Mouse (Mus musculus) natural killer cell, adult 2 months (primary cell): ENCODE data around the gene Polr2i.
"Not testable (repeated sequence)": the region's sequence is repeated elsewhere in the genome, so short reads cannot be mapped to it uniquely, and the experiment has no call there.

Experiments used
- DNase-seq, 2 experiments: peaks; one replicate each; pipeline ENCODE4 v3.0.0; 2022; ENCODE audit warnings: low spot score in 2 of 2

Gene Polr2i

GRCm38 (mm10) chr7:30204380-30204779 lies 27.4 kb upstream of the Polr2i start:
- DNase-seq = no peak

DNA sequence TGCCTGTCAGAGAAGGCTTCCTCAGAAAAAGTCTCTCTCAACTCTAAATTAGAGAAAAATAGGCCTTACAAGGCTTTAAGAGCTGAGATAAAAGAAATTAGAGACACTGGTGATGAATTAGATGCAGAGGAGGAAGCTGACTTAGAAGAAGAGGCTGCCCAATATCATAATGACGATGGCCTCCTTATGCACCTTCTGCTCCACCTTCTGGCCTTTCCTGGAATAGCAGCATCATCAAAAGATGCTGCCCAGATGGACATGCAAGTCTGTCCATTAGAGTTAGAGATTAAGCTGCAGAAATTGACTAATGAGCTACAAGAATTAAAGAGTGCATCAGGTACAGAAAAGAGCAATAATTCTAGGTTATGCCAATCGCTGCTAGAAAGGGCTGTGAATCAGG lies 26.4 kb upstream of the Polr2i start:
- DNase-seq = peak; percentile 53 to 64

DNA sequence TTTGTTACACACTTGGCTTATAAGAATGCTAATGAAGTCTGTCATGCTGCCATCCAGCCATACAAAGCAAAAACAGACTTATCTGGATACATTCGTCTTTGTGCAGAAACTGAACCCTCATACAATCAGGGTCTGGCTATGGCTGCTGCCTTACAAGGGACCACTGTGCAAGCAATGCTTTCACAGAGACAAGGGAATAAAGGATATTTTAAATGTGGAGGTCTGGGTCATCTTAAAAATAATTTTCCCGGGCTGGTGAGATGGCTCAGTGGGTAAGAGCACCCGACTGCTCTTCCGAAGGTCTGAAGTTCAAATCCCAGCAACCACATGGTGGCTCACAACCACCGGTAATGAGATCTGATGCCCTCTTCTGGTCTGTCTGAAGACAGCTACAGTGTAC lies 25.4 kb upstream of the Polr2i start:
- not testable (repeated sequence) for DNase-seq

DNA sequence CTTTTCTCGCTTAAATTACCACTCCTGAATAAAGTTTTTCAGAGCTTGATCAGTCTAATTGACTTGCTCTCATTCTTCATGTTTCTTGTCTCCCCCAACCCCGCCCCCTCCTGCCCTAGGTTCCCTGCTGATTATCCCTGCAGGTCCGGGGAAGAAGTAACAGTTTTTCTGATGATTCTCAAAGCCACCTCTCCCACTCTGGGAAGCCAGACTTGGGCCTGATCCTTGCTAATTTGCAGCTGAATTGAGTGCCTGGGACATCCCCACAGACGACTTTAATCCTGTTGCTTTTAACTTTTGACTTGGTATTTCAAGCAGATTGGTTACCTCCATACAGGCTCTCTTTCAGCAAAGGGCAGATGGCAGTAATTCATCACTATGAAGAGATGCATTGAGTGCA lies 20.7 kb upstream of the Polr2i start:
- DNase-seq = no peak

GRCm38 (mm10) chr7:30213881-30214280 lies 17.9 kb upstream of the Polr2i start:
- no peak for DNase-seq

GRCm38 (mm10) chr7:30215875-30216274 lies 15.9 kb upstream of the Polr2i start:
- DNase-seq = no peak

DNA sequence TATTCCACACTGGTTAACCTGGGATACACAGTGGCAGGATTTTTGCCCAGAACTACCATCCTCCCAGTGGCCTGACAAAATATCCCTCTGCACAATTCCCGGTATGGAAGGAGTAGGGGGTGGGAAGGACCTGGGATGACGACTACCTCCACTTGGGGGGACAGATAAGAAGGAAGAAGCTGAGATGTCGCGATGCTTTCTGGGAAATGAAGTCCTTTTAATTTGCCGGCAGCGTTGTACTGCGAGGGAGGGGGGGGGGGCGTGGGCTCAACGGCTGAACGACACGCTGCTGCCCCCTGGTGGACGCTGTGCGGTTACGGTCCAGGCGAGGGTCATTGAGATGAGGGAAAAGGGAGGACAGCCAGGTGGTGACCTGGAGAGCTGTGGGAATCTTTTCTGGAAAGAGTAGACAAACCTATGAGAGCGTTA lies 15.0 kb upstream of the Polr2i start:
- DNase-seq = peak; percentile 59 to 68

DNA sequence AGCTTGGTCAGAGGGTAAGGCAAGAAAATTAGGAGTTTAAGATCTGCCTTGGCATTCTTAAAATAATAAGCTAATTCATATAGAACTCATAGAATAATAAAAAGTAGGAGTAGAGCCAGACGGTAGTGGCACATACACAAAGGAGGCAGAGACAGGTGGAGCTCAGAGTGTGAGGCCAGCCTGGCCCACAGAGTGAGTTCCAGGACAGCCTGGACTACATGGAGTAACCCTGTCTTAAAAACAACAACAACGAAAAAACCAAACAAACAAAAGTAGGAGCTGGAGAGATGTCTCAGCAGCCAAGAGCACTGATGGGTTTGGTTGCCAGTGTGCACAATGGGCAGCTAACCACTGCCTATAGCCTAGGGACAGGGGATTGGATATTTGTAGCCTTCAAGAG lies 14.5 kb upstream of the Polr2i start:
- DNase-seq = no peak

GRCm38 (mm10) chr7:30219293-30220007 lies 12.3 kb upstream of the Polr2i start:
- DNase-seq = peak; percentile 29 to 55

- DNase-seq = no peak
These were observed 11.8 kb upstream of the Polr2i start for GRCm38 (mm10) chr7:30220008-30220356.

DNA sequence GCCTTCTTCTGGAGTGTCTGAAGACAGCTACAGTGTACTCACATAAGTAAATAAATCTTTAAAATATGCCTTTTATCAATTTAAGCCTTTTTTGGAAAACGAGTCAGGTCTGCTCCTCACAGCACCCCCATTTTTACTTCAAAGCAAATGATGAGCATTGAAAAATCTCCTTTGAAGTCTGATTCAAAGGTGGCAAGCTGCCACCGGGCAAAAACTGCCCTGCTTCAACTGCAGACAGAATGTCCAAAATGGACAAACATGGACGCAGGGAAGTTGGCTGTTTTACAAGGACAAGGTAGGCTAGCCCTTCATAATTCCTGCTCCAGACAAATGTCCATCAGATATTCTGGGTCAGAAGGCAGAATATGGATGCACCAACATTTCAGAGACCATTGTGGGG lies 10.3 kb upstream of the Polr2i start:
- no peak for DNase-seq

DNA sequence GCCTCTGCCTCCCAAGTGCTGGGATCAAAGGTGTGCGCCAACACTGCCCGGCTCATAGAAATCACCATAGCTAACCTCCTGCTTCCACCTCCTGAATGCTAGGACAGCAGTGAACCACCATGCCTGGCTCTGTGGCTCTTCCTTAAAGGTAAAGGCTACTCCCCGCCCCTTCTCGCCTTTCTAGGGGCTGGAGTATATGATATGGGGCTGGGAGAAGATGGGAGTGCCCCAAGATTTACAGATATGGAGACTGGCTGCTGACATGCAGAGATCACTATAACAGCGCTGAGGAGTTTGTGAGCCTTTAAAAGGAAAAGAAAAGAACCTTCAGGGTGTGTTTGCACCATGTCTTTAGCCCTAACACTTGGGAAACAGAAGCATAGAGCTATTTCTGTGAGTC lies 9.5 kb upstream of the Polr2i start:
- DNase-seq = no peak

DNA sequence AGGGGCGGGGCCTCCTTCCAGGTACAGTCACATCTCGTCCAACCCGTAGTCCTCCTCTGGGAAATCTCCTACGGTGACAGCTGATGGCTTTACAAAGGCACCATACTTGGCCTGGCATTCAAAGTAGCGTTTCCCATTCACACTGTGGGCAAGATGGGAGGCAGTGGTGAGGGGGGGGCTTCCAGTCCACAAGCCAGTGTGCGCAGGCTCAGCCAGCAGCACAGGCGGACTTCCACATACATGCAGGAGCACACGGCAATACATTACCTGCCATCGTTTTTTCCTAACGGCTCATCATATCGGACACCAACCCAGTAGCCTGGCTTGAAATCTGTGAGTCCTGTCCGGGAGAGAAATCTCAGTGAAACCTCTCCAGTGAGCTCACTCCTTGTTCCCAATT lies 7.5 kb upstream of the Polr2i start:
- no peak for DNase-seq

- DNase-seq = no peak
These were observed 450 bp upstream of the Polr2i start for GRCm38 (mm10) chr7:30231328-30231668.

- peak; percentile 67 to 73 for DNase-seq
These were observed 942 bp downstream of the Polr2i start for GRCm38 (mm10) chr7:30232631-30233148.

DNA sequence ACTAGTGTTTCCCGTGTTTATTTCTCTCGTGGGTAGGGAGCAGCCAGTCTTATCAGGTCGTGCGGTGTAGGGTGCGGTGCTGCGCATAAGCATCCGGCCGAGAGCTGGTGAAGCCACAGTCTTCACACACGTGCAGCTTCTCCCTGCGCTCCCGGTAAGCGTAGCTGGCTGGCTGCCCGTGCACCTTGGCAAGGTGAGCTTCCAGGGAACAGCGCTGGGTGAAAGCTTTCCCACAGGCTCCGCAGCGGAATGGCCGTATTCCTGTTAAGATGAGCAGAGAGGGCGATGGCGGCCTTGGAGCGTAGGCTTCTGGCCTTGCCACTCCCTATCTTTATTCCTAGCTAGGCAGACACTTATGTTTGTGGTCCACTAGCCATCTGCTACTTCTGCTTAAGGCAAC lies 1.6 kb downstream of the Polr2i start:
- DNase-seq = no peak

GRCm38 (mm10) chr7:30234276-30234858 lies 2.6 kb downstream of the Polr2i start:
- no peak for DNase-seq

DNA sequence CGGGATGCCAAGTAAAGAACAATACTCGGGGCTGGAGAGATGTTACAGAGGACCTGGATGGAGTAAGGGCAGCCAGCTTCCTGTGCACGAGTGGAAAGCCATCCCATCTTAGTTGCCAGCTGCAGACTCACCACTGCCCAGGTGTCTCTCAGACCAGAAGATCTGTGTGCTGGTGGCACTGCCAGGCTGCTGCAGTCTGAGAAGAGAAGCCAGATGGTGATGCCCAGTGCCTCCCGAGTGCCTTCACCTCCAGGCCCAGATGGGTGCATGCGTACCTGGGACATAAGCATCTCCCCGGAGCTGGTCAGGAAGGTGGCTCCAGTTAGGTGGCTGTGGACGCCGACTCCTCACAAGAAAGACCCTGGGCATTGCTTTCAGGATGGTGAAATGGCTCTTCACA lies 3.3 kb downstream of the Polr2i start:
- no peak for DNase-seq

GRCm38 (mm10) chr7:30235625-30236024 lies 3.9 kb downstream of the Polr2i start, which contains the start of gene Ovol3:
Gene Ovol3, minus strand, starts transcription at chr7:30235725.
- no peak for DNase-seq

- not testable (repeated sequence) for DNase-seq
These were observed 5.6 kb downstream of the Polr2i start for GRCm38 (mm10) chr7:30237374-30237773.

GRCm38 (mm10) chr7:30251956-30252954 lies 20.5 kb downstream of the Polr2i start:
- no peak for DNase-seq

DNA sequence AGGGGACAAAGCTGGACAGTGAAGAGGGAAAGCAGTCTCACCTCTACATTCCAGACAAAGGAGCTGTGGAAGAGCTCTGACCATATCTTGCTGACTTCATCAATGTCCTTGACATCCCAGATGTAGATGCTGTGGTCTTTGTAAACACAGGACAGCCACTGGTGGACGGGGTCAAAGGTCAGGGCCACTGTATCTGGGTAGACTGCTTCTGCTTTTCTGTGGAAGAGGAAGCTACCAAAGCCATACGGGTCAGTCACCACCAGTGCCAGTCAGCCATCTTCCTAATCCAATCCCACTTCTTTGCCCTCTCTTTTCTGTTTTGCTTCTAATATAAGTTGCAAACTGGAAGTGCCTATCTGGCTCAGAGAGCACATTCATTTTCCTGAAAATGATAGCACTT lies 33.3 kb downstream of the Polr2i start:
- no peak for DNase-seq
